Mouse (Mus musculus) MEL (cell line): ENCODE data around the gene Wnt6.

Source experiments
- BHLHE40 ChIP-seq: IDR thresholded peaks from 2 replicates; pipeline ENCODE4 v1.6.1; 2012; ENCODE audit warnings: low read depth, mild to moderate bottlenecking, inconsistent platforms, low read length, improper control_type of control experiment, borderline replicate concordance
- CHD1 ChIP-seq: IDR thresholded peaks from 2 replicates; pipeline ENCODE4 v1.6.1; 2012; ENCODE audit warnings: low read depth, mild to moderate bottlenecking, inconsistent platforms, low read length, improper control_type of control experiment
- CHD2 ChIP-seq: IDR thresholded peaks from 2 replicates; pipeline ENCODE4 v1.6.1; 2011; ENCODE audit warnings: low read length, improper control_type of control experiment
- CTCF ChIP-seq, 3 experiments: IDR thresholded peaks in 2 of 3; conservative IDR thresholded peaks in 1 of 3; 2 replicates each; pipeline ENCODE4 v1.5.1; 2011 to 2012; ENCODE audit warnings: low read length in 3 of 3, low read depth in 2 of 3, mild to moderate bottlenecking in 2 of 3, improper control_type of control experiment in 1 of 3, inconsistent platforms in 1 of 3, mixed read lengths in 1 of 3, moderate library complexity in 1 of 3; ENCODE audit not compliant: control insufficient read depth in 1 of 3, insufficient read depth in 1 of 3, poor library complexity in 1 of 3, severe bottlenecking in 1 of 3
- E2F4 ChIP-seq: IDR thresholded peaks from 2 replicates; pipeline ENCODE4 v1.6.1; 2011; ENCODE audit warnings: low read depth, low read length, improper control_type of control experiment, borderline replicate concordance
- POLR2A ChIP-seq, 2 experiments: IDR thresholded peaks; 2 replicates each; pipeline ENCODE4 v1.6.1; 2011 to 2012; ENCODE audit warnings: low read length in 2 of 2, mild to moderate bottlenecking in 2 of 2, control low read depth in 1 of 2, improper control_type of control experiment in 1 of 2, low read depth in 1 of 2, moderate library complexity in 1 of 2; ENCODE audit not compliant: control insufficient read depth in 1 of 2, insufficient read depth in 1 of 2, poor library complexity in 1 of 2
- USF2 ChIP-seq, 2 experiments: IDR thresholded peaks; 2 replicates each; pipeline ENCODE4 v1.6.1; 2011 to 2012; ENCODE audit warnings: improper control_type of control experiment in 2 of 2, low read length in 2 of 2, borderline replicate concordance in 1 of 2, inconsistent platforms in 1 of 2, low read depth in 1 of 2, mild to moderate bottlenecking in 1 of 2; ENCODE audit not compliant: insufficient read depth in 1 of 2

- TF ChIP-seq CTCF (IDR thresholded peaks at IDR 0.05 in 2 of 3, conservative IDR thresholded peaks at IDR 0.05 in 1 of 3; ENCODE audit: control insufficient read depth in 1 of 3, insufficient read depth in 1 of 3, low read depth in 2 of 3, low read length in 3 of 3, poor library complexity in 1 of 3, severe bottlenecking in 1 of 3) (no peak), BHLHE40 (no peak), CHD1 (no peak), CHD2 (no peak), POLR2A (IDR thresholded peaks at IDR 0.05; ENCODE audit: control insufficient read depth in 1 of 2, insufficient read depth in 1 of 2, low read depth in 1 of 2, low read length in 2 of 2, poor library complexity in 1 of 2) (no peak), E2F4 (no peak), USF2 (IDR thresholded peaks at IDR 0.05; ENCODE audit: borderline replicate concordance in 1 of 2, insufficient read depth in 1 of 2, low read depth in 1 of 2, low read length in 2 of 2) (no peak)
Observed at GRCm38 (mm10) chr1:74790095-74790494, 18.4 kb downstream of the Wnt6 start.
